26 mouse cellular contexts compared by ENCODE assay signal in the genomic region with DNA sequence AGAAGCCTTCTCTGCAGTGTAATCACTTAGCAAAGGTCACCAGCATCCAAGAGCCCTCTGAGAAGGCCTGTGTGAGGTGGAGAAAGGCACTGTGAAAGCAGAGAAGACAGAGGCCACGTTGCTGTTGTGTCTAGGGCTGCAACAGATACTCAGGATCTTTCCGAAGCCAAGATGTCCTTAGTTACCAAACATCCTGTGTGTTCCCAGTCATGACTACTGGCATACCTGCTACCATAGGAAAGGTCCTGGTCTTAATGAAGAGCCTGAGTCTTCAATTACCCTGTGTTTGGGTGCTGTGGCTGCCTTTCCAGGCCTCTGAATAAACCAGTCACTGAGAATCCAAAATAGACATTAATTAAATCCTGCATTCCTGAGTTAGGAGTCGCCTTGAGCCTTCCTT.
"Had no signal": no experiment of that assay in that cellular context is flagged by ENCODE, and none has a peak within 500 bp of the region (broad histone marks: within the 10 kb centered on the region; RNA-seq: fewer than 3 reads in every experiment).

No protein-coding gene starts in this region.

- H3K9ac ChIP-seq: limb, embryonic 13.5 days; liver, embryonic 12.5 days; liver, embryonic 15.5 days; lung, embryonic 15.5 days; midbrain, embryonic 13.5 days; neural tube, embryonic 15.5 days had no signal

- H3K4me3 ChIP-seq: layer of hippocampus, adult 2 months; limb, embryonic 10.5 days; limb, embryonic 13.5 days; liver, embryonic 12.5 days; liver, embryonic 15.5 days; lung, embryonic 15.5 days; megakaryocyte, embryonic 14.5 days; midbrain, embryonic 10.5 days; midbrain, embryonic 13.5 days; myocyte; neural tube, embryonic 15.5 days had no signal

- H3K4me2 ChIP-seq: limb, embryonic 13.5 days; liver, embryonic 12.5 days; liver, embryonic 15.5 days; lung, embryonic 15.5 days; midbrain, embryonic 13.5 days; neural tube, embryonic 15.5 days had no signal

- DNase-seq: kidney, adult 11 months; kidney, adult 8-10 months; layer of hippocampus, adult 9-11 months; liver; lung, adult 18-20 months; lung, postnatal 10 days; lung, postnatal 36 days; right cerebral cortex, adult 18-20 months; right cerebral cortex, postnatal 14 days; right cerebral cortex, postnatal 4 days; thymus, adult 2 months; thymus, postnatal 14 days; thymus, postnatal 4 days had no signal

- H3K9me3 ChIP-seq: limb, embryonic 10.5 days; limb, embryonic 13.5 days; liver, embryonic 12.5 days; liver, embryonic 15.5 days; lung, embryonic 15.5 days; midbrain, embryonic 10.5 days; midbrain, embryonic 13.5 days; neural tube, embryonic 15.5 days had no signal

- H3K36me3 ChIP-seq: limb, embryonic 10.5 days; limb, embryonic 13.5 days; liver, embryonic 12.5 days; liver, embryonic 15.5 days; lung, embryonic 15.5 days; midbrain, embryonic 10.5 days; midbrain, embryonic 13.5 days; neural tube, embryonic 15.5 days had no signal

- H3K27me3 ChIP-seq: limb, embryonic 13.5 days; liver, embryonic 12.5 days; liver, embryonic 15.5 days; lung, embryonic 15.5 days; megakaryocyte, embryonic 14.5 days; neural tube, embryonic 15.5 days had no signal

- ATAC-seq: liver, embryonic 12.5 days; midbrain, embryonic 13.5 days; midbrain, embryonic 16.5 days had no signal

- H3K4me1 ChIP-seq: liver, embryonic 12.5 days; liver, embryonic 15.5 days; lung, embryonic 15.5 days; megakaryocyte, embryonic 14.5 days; midbrain, embryonic 13.5 days had no signal

- H3K27ac ChIP-seq: layer of hippocampus, adult 2 months; limb, embryonic 10.5 days; limb, embryonic 13.5 days; liver, embryonic 12.5 days; liver, embryonic 15.5 days; lung, embryonic 15.5 days; midbrain, embryonic 10.5 days; midbrain, embryonic 13.5 days; neural tube, embryonic 15.5 days; stomach, postnatal 0 days had no signal
